Mouse (Mus musculus) spleen, adult 18-20 months (tissue): Measurements from ENCODE around the gene Pigv.

ENCODE experiments used
- DNase-seq, 2 experiments: peaks; one replicate each; pipeline ENCODE4 v3.0.0; 2022; ENCODE audit warnings: mixed read lengths in 2 of 2

The Pigv gene

GRCm38 (mm10) chr4:133633332-133634042 is 39.0 kb downstream of the Pigv start:
- DNase-seq, result peak; percentile 87 to 97

GRCm38 (mm10) chr4:133632483-133633327 is 39.7 kb downstream of the Pigv start:
- DNase-seq, result peak in 1 of 2 experiments; percentile 58

GRCm38 (mm10) chr4:133631769-133632411 is 40.6 kb downstream of the Pigv start:
- no peak for DNase-seq

- no peak for DNase-seq
These were observed 41.2 kb downstream of the Pigv start for GRCm38 (mm10) chr4:133631071-133631768.

GRCm38 (mm10) chr4:133630326-133630920 is 42.0 kb downstream of the Pigv start:
- no peak for DNase-seq

- no peak for DNase-seq
These were observed 43.3 kb downstream of the Pigv start for GRCm38 (mm10) chr4:133629191-133629590.

- no peak for DNase-seq
These were observed 43.9 kb downstream of the Pigv start for GRCm38 (mm10) chr4:133628517-133628916.

- DNase-seq, result no peak
These were observed 45.4 kb downstream of the Pigv start for GRCm38 (mm10) chr4:133627039-133627438.

GRCm38 (mm10) chr4:133626621-133627020 is 45.8 kb downstream of the Pigv start:
- no peak for DNase-seq

GRCm38 (mm10) chr4:133626221-133626620 is 46.2 kb downstream of the Pigv start:
- no peak for DNase-seq

- DNase-seq, result peak; percentile 72 to 73
These were observed 46.8 kb downstream of the Pigv start for GRCm38 (mm10) chr4:133625621-133626071.

GRCm38 (mm10) chr4:133624830-133625229 is 47.6 kb downstream of the Pigv start:
- no peak for DNase-seq

- peak; percentile 55 to 57 for DNase-seq
These were observed 50.2 kb downstream of the Pigv start for GRCm38 (mm10) chr4:133622161-133622695.

- no peak for DNase-seq
These were observed 51.8 kb downstream of the Pigv start for GRCm38 (mm10) chr4:133620668-133621067.

GRCm38 (mm10) chr4:133619473-133620136 is 52.8 kb downstream of the Pigv start:
- DNase-seq, result no peak

GRCm38 (mm10) chr4:133617936-133618335 is 54.5 kb downstream of the Pigv start:
- no peak for DNase-seq

GRCm38 (mm10) chr4:133615416-133615815 is 57.0 kb downstream of the Pigv start:
- DNase-seq, result no peak

GRCm38 (mm10) chr4:133614274-133614761 is 58.1 kb downstream of the Pigv start:
- peak in 1 of 2 experiments; percentile 44 for DNase-seq

- no peak for DNase-seq
These were observed 58.6 kb downstream of the Pigv start for GRCm38 (mm10) chr4:133613867-133614266.

- DNase-seq, result no peak
These were observed 59.4 kb downstream of the Pigv start for GRCm38 (mm10) chr4:133613026-133613425.

GRCm38 (mm10) chr4:133612416-133612815 is 60.0 kb downstream of the Pigv start:
- DNase-seq, result no peak
